20 mouse cellular contexts compared by ENCODE assay signal in genomic region chr5:139813126-139813490, GRCm38 (mm10). TPM values are rescaled to one million over a fixed set of nuclear protein-coding genes. Genes with fewer than 3 reads are reported as not detected.
A peak's percentile ranks its signal among the peaks of the same experiment; 100 is the strongest.
DNase-seq lines count a peak whose midpoint lies in the region; ATAC-seq and TF ChIP-seq lines count a peak whose summit lies in the region.
"Had no signal": no experiment of that assay in that cellular context is flagged by ENCODE, and none has a peak within 500 bp of the region (broad histone marks: within the 10 kb centered on the region; RNA-seq: fewer than 3 reads in every experiment).

No protein-coding gene starts in this region.

- H3K36me3 ChIP-seq in E14TG2a.4 (ENCODE audit: insufficient read depth, low read length), result no peaks in the 10 kb centered on the region
- H3K36me3 ChIP-seq in intestine, embryonic 14.5 days (ENCODE audit: control insufficient read depth, insufficient read depth, low read length), result no peaks in the 10 kb centered on the region
- H3K36me3 ChIP-seq in liver, embryonic 16.5 days (ENCODE audit: control insufficient read depth, insufficient read depth), result no peaks in the 10 kb centered on the region
- H3K36me3 ChIP-seq: embryonic facial prominence, embryonic 15.5 days; forebrain, embryonic 15.5 days; neural tube, embryonic 12.5 days had no signal

- no peak overlapping the region for H3K9ac ChIP-seq in intestine, embryonic 14.5 days (ENCODE audit: low read length)
- H3K9ac ChIP-seq in liver, embryonic 16.5 days (ENCODE audit: low read depth, low read length), result no peak overlapping the region
- H3K9ac ChIP-seq: embryonic facial prominence, embryonic 15.5 days; forebrain, embryonic 15.5 days had no signal

- no peak overlapping the region for H3K27ac ChIP-seq in intestine, embryonic 14.5 days (ENCODE audit: low read depth)
- 0 out of 2 replicates have a peak overlapping the region, but pooled peaks have one; percentile 22 for H3K27ac ChIP-seq in liver, embryonic 16.5 days (ENCODE audit: low read length)
- H3K27ac ChIP-seq: embryonic facial prominence, embryonic 15.5 days; forebrain, embryonic 15.5 days; macrophage; neural tube, embryonic 12.5 days had no signal

- H3K9me3 ChIP-seq in E14TG2a.4 (ENCODE audit: low read length), result no peaks in the 10 kb centered on the region
- no peaks in the 10 kb centered on the region for H3K9me3 ChIP-seq in intestine, embryonic 14.5 days (ENCODE audit: control insufficient read depth, low read length)
- no peaks in the 10 kb centered on the region for H3K9me3 ChIP-seq in liver, embryonic 16.5 days (replicated peaks; ENCODE audit: control insufficient read depth, low read length)
- H3K9me3 ChIP-seq: embryonic facial prominence, embryonic 15.5 days; forebrain, embryonic 15.5 days; neural tube, embryonic 12.5 days had no signal

- no peak for ATAC-seq in intestine, embryonic 14.5 days (replicated peaks; ENCODE audit: low FRiP score, low TSS enrichment, low read depth)
- ATAC-seq in liver, embryonic 16.5 days (ENCODE audit: low read depth), result no peak
- ATAC-seq: forebrain, embryonic 15.5 days; midbrain, embryonic 16.5 days had no signal

- peaks cover 31% of the 10 kb centered on the region for H3K4me1 ChIP-seq in E14TG2a.4 (replicated peaks; ENCODE audit: low read depth, low read length)
- 0 out of 2 replicates have a peak, but pooled peaks cover 3% of the 10 kb centered on the region for H3K4me1 ChIP-seq in intestine, embryonic 14.5 days (replicated peaks; ENCODE audit: control insufficient read depth, insufficient read depth, low read length)
- peaks cover 53% of the 10 kb centered on the region for H3K4me1 ChIP-seq in liver, embryonic 16.5 days (ENCODE audit: control insufficient read depth, low read depth, low read length)
- H3K4me1 ChIP-seq: embryonic facial prominence, embryonic 15.5 days; forebrain, embryonic 15.5 days had no signal

- TF ChIP-seq CTCF in E14TG2a.4 (conservative IDR thresholded peaks at IDR 0.05; ENCODE audit: low read length), result no peak

- WGBS in intestine, embryonic 14.5 days, result 39% methylated on average over 10 of the region's 10 CpGs
- 38% methylated on average over 10 of the region's 10 CpGs for WGBS in liver, embryonic 16.5 days (ENCODE audit: insufficient replicate concordance)

- peaks cover 15% of the 10 kb centered on the region for H3K27me3 ChIP-seq in E14TG2a.4 (ENCODE audit: insufficient read depth, low read length)
- H3K27me3 ChIP-seq in intestine, embryonic 14.5 days (replicated peaks; ENCODE audit: control insufficient read depth, insufficient read depth, low read length), result peaks cover 26% of the 10 kb centered on the region
- peaks cover 3% of the 10 kb centered on the region for H3K27me3 ChIP-seq in liver, embryonic 16.5 days (ENCODE audit: control insufficient read depth, insufficient read depth, low read depth, low read length)

- peak overlapping the region; percentile 29 for H3K4me3 ChIP-seq in E14TG2a.4 (replicated peaks; ENCODE audit: low read length)
- H3K4me3 ChIP-seq in intestine, embryonic 14.5 days (ENCODE audit: low read depth, low read length), result no peak overlapping the region
- no peak overlapping the region for H3K4me3 ChIP-seq in liver, embryonic 16.5 days (ENCODE audit: low read depth, low read length)
- H3K4me3 ChIP-seq: forebrain, embryonic 15.5 days; neural tube, embryonic 12.5 days had no signal

- H3K4me2 ChIP-seq in intestine, embryonic 14.5 days (ENCODE audit: low read length), result peak overlapping the region; percentile 31
- H3K4me2 ChIP-seq in liver, embryonic 16.5 days (ENCODE audit: low read depth, low read length), result 0 out of 2 replicates have a peak overlapping the region, but pooled peaks have one; percentile 6
- H3K4me2 ChIP-seq: forebrain, embryonic 15.5 days; neural tube, embryonic 12.5 days had no signal

- peak; percentile 23 for DNase-seq in kidney, adult 18-20 months
- no peak for DNase-seq in kidney, adult 11 months
- no peak for DNase-seq in intestine, embryonic 14.5 days (ENCODE audit: low spot score)
- no peak for DNase-seq in left cerebral cortex, adult 18-20 months (ENCODE audit: low spot score in 2 of 2)
- no peak for DNase-seq in cerebellum, postnatal 4 days (ENCODE audit: low spot score in 2 of 2)
- DNase-seq: adrenal gland, adult 2 months; cerebellum, postnatal 25 days; retina, postnatal 1 day; spleen, adult 18-20 months; thymus, postnatal 4 days had no signal

RNA-seq across cellular contexts. Expression of gene Tmem184a, which starts 6.6 kb away (rescaled TPM):
- polyA plus RNA-seq in intestine, embryonic 14.5 days (2014; fragmentation: Nextera tagmentation; extraction: Ambion mirVana), result 12.5 and 15.1 TPM in 2 replicates
- 0.95 and 1.7 TPM in 2 replicates for polyA plus RNA-seq in liver, embryonic 16.5 days (2015; fragmentation: Nextera tagmentation; extraction: Ambion mirVana)
- total RNA-seq in left cerebral cortex, adult 18-20 months (2021), result under 1 TPM; 0.35 to 0.53 TPM
- polyA plus RNA-seq: macrophage had no signal

RNA-seq across cellular contexts. Expression of gene Gm26938, which starts 13.1 kb away (rescaled TPM):
- polyA plus RNA-seq in intestine, embryonic 14.5 days (2014; fragmentation: Nextera tagmentation; extraction: Ambion mirVana), result not detected in 2 replicates
- 0.14 TPM in 1 of 2 replicates, not detected in the other for polyA plus RNA-seq in liver, embryonic 16.5 days (2015; fragmentation: Nextera tagmentation; extraction: Ambion mirVana)
- not detected for total RNA-seq in left cerebral cortex, adult 18-20 months (2021)
- total RNA-seq: adrenal gland, adult 2 months; gastrocnemius, adult 8-10 months; left cerebral cortex, postnatal 36 days had no signal
- polyA plus RNA-seq: adrenal gland, adult 2 months; embryonic facial prominence, embryonic 15.5 days; forebrain, embryonic 15.5 days; heart, postnatal 0 days; macrophage; midbrain, embryonic 16.5 days; neural tube, embryonic 12.5 days had no signal

RNA-seq across cellular contexts. Expression of gene Psmg3, which starts 13.6 kb away (rescaled TPM):
- polyA plus RNA-seq in intestine, embryonic 14.5 days (2014; fragmentation: Nextera tagmentation; extraction: Ambion mirVana), result 82.9 and 96.6 TPM in 2 replicates
- 35.6 and 37.7 TPM in 2 replicates for polyA plus RNA-seq in liver, embryonic 16.5 days (2015; fragmentation: Nextera tagmentation; extraction: Ambion mirVana)
- total RNA-seq in left cerebral cortex, adult 18-20 months (2021), result 10 to 100 TPM; 19.3 TPM

RNA-seq across cellular contexts. Expression of gene Mafk, which starts 21.8 kb away (rescaled TPM):
- 9.4 and 11.2 TPM in 2 replicates for polyA plus RNA-seq in intestine, embryonic 14.5 days (2014; fragmentation: Nextera tagmentation; extraction: Ambion mirVana)
- polyA plus RNA-seq in liver, embryonic 16.5 days (2015; fragmentation: Nextera tagmentation; extraction: Ambion mirVana), result 43.3 and 44.6 TPM in 2 replicates
- total RNA-seq in left cerebral cortex, adult 18-20 months (2021), result 1 to 10 TPM; 8.9 to 9.2 TPM

RNA-seq across cellular contexts. Expression of gene Ints1, which starts 37.6 kb away (rescaled TPM):
- 36.5 and 42.5 TPM in 2 replicates for polyA plus RNA-seq in intestine, embryonic 14.5 days (2014; fragmentation: Nextera tagmentation; extraction: Ambion mirVana)
- polyA plus RNA-seq in liver, embryonic 16.5 days (2015; fragmentation: Nextera tagmentation; extraction: Ambion mirVana), result 10.4 and 11.2 TPM in 2 replicates
- 100 to 1,000 TPM in 1 of 2 experiments, 10 to 100 TPM in 1; 96.3 to 103 TPM for total RNA-seq in left cerebral cortex, adult 18-20 months (2021)
